Mouse (Mus musculus): ENCODE measurements at regions not wholly inside any gene's neighbourhood (a gene's known extent, or its start where the extent isn't known, plus 50 kb on each side); places are given as distances from the start of the nearest gene placed in this dataset.

GRCm38 (mm10) chr2:9352190-9352589 lies 528.9 kb upstream of the 4930412O13Rik start:
- TF ChIP-seq FLI1 (IDR thresholded peaks at IDR 0.05; ENCODE audit: low read length) (no peak), GATA1 (IDR thresholded peaks at IDR 0.05; ENCODE audit: borderline replicate concordance, low read length) (no peak)
